Mouse (Mus musculus): ENCODE data around the gene Cers6.

Cers6 gene

GRCm38 (mm10) chr2:68860904-68861685 lies at the start of gene Cers6:
Gene Cers6 (plus strand): TSS chr2:68861441.
- DNase-seq = peak; percentile 98

- no peak for DNase-seq
These were observed 46.8 kb upstream of the Cers6 start for GRCm38 (mm10) chr2:68814409-68814808.

- no peak for DNase-seq
These were observed 42.2 kb upstream of the Cers6 start for GRCm38 (mm10) chr2:68819040-68819439.

- no peak for DNase-seq
These were observed 38.9 kb upstream of the Cers6 start for GRCm38 (mm10) chr2:68822152-68822887.

- DNase-seq = no peak
These were observed 35.8 kb upstream of the Cers6 start for GRCm38 (mm10) chr2:68825326-68826020.

GRCm38 (mm10) chr2:68843330-68843729 lies 17.9 kb upstream of the Cers6 start:
- no peak for DNase-seq

GRCm38 (mm10) chr2:68844530-68844929 lies 16.7 kb upstream of the Cers6 start:
- no peak for DNase-seq

GRCm38 (mm10) chr2:68845002-68845740 lies 16.1 kb upstream of the Cers6 start:
- no peak for DNase-seq

GRCm38 (mm10) chr2:68860391-68860790 lies 850 bp upstream of the Cers6 start:
- DNase-seq = no peak

GRCm38 (mm10) chr2:68861721-68862463 lies 651 bp downstream of the Cers6 start:
- DNase-seq = peak; percentile 59

- no peak for DNase-seq
These were observed 1.4 kb downstream of the Cers6 start for GRCm38 (mm10) chr2:68862464-68863266.

GRCm38 (mm10) chr2:68863561-68863960 lies 2.3 kb downstream of the Cers6 start:
- DNase-seq = no peak

GRCm38 (mm10) chr2:68864366-68864765 lies 3.1 kb downstream of the Cers6 start:
- no peak for DNase-seq

GRCm38 (mm10) chr2:68867148-68867547 lies 5.9 kb downstream of the Cers6 start:
- no peak for DNase-seq

GRCm38 (mm10) chr2:68870999-68871780 lies 9.9 kb downstream of the Cers6 start:
- DNase-seq = no peak

GRCm38 (mm10) chr2:68873086-68873485 lies 11.8 kb downstream of the Cers6 start:
- DNase-seq = no peak

GRCm38 (mm10) chr2:68873653-68874441 lies 12.6 kb downstream of the Cers6 start:
- peak; percentile 47 for DNase-seq

GRCm38 (mm10) chr2:68874575-68874974 lies 13.3 kb downstream of the Cers6 start:
- DNase-seq = no peak

GRCm38 (mm10) chr2:68879071-68879651 lies 17.9 kb downstream of the Cers6 start:
- no peak for DNase-seq
